Mouse (Mus musculus) mouse trophoblast stem cell (cell line): Measurements from ENCODE around the gene Bap1.

ENCODE experiments used
- in situ Hi-C, 2 experiments: fragments of 300-500 bp; cut with MseI, MboI; formaldehyde crosslinking; loops; 2 replicates in 1 of 2; 3 replicates in 1 of 2; pipeline ENCODE4 v1.15.1; 2025

Gene Bap1

DNA sequence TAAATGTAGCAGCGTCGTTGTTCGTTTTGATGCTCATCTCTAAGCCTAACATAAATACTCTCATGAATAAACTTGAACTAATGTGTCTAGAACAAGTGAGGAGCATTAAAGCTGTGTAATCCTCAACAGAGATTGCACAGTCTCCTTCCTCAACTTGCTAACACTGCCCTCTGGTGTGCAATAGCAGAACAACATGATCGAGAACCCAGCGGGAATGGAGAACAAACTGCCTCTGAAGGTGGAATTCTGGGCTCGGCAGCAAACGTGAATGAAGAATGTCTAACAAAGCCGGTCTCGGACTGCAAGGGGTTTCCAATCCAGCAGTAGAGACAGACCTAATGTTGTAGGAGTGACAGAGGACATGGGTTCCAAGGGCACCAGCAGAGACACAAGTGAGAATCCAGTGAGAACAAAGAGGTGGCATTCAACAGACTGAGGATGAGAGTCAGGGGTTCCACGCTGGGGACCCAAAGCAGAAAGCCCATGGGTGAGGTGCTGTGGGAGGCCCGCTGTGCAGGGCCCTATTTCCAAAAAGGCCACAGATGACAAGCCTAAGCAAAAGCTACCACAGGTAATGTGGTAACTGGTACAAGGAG lies 17.2 kb upstream of the Bap1 start:
- in situ Hi-C loops = no loop called here

- in situ Hi-C loops = no loop called here
These were observed 14.0 kb upstream of the Bap1 start for GRCm38 (mm10) chr14:31237101-31237882.

DNA sequence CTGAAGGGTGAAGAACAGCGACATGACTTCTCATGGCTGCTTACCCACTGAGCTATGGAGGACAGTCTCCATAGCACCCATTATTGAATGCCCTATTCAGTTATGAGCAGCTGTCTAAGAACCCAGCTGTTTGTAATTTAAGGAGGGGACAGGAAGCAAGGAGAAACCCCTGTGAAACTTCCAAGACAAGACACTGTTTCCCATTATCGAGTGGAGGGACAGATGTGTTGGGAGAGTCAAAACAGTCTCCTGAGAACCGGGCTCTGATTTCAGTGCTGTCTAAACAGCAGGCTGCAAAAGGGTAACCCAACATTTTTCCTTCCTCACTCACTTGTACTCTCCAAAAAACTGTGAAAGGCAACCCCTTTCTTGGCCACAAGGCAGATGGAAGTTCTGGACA lies 10.7 kb upstream of the Bap1 start:
- in situ Hi-C loops = no loop called here

DNA sequence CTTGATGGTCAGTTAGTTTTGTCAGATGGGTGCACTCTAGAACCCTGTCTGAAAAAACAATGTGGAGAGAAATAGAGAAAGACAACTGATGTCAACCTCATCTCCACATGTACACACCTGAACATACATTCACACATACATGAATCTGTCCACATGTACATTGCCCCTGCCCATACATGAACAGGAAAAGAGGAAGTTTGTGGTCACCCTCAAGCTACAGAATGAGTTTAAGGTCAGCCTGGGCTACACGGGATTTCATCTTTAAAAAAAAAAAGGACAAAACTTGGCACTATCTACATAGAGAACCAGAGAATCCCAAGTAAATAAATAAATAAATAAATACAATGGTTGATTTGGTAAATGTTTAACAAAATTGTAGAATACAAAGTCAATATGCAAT lies 6.5 kb upstream of the Bap1 start:
- in situ Hi-C loops = no loop called here

DNA sequence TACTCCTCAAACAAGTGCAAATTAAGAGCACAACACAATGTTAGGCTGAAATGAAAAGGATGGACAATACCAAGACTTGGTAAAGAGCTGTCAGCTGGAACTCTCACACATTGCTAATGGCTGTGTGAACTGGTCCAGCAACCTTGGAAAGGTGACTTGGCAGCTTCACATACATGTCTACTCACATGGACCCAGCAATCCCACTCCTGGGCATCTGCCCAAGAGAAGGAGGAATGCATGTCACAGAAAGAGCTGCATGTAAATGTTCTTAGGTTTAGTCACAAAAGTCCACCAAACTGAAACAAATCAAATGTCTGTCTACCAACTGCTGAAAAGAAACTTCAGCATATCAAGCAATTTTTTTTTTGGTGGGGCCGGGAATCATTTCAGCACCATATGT lies 5.3 kb upstream of the Bap1 start:
- in situ Hi-C loops = no loop called here

GRCm38 (mm10) chr14:31248396-31248795 lies 2.9 kb upstream of the Bap1 start:
- in situ Hi-C loops = no loop called here

DNA sequence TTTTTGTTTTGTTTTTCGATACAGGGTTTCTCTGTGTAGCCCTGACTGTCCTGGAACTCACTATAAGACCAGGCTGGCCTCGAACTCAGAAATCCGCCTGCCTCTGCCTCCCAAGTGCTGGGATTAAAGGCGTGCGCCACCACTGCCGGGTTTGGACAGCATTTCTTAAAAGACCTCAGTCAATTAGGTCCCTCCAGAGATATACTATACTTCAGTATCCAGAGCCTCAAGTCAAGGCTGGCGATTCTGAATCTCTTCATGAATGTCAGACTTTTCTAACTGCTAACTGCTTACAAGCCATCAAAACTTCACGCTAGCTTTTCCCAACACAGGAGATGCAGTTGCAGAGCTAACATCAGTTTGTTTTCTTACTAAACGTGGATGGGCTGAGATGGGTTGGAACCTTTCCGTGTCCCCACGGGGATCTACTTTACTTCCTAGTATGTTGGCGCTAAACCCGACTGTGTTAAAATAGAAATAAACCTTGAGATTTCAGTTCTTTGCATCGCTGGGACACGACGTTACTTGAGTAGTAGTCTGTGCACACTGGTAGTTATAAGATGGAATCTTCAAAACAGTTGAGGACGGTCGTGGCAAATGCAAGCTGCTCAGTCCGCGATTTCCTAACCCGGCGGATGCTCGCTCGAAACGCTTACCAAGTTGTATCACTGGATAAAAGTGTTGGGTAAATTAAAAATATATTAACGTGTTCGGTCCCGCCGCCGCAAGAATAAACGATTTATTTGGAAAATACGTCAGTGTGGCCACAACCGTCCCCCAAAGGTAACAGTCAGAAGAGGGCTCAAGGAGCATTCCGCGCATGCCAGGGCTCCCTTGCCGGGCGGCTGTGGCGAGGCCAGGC lies 797 bp upstream of the Bap1 start:
- in situ Hi-C loops = no loop called here

GRCm38 (mm10) chr14:31251626-31252025 lies 376 bp downstream of the Bap1 start:
- in situ Hi-C loops = no loop called here

DNA sequence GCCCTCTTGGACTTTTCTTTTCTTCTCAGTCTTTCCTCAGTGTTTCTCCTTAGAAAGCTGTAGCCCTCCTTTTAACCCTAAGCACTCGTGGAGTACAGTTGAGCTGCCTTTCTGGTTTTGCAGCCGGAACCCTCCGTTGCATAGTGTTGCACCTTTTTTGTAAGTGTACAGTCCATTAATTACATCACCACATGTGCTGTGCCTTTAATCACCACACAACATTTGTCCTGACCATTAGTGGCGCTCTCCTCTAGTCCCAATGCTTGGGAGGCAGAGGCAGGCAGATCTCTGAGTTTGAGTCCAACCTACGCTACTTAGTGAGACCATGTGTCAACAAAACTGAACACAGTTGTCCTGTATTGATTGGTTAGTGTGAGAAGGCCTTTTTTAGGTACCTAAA lies 841 bp downstream of the Bap1 start:
- in situ Hi-C loops = no loop called here

DNA sequence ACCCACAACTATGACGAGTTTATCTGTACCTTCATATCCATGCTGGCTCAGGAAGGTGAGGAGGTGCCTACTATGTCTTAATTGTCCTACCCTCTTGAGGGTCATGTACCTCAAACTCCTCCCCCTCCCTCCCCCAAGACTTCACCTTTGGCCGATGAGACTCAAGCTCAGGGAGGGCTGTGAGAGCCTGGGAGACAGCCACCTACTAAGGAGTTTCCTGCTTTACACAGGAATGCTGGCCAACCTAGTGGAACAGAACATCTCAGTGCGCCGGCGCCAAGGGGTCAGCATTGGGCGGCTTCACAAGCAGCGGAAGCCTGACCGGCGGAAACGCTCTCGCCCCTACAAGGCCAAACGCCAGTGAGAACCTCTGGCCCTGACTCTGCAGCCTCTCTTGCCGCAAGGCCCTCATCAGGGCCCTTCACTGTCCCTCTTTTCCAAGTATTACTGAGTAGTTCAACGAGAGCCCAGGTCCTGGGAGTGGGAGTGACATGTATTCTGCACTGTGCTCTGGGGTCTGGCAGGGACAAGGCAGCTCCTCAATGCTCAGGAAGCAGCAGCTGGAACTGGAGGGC lies 7.3 kb downstream of the Bap1 start:
- in situ Hi-C loops = no loop called here

- in situ Hi-C loops = no loop called here
These were observed 9.1 kb downstream of the Bap1 start for GRCm38 (mm10) chr14:31260374-31260773.

DNA sequence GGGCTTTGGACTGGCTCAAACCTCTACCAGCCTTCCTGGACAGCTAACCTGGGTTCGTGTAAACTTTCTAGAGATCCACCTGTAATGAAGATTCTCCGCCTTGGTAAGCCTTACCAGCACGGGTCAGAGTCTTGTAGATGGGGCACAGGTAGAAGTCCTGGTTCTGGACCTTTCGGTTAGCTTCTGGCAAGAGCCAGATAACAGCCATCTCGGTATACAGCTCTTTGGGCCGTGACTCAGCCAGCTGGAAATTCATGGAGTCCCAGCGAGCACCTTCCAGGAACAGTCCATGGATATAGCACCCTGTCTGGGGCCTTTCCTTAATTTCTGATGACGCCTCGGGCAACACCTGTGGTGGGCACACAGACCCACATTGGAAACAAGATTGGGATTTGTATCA lies 9.7 kb downstream of the Bap1 start:
- in situ Hi-C loops = no loop called here

GRCm38 (mm10) chr14:31267649-31268048 lies 16.4 kb downstream of the Bap1 start:
- in situ Hi-C loops = no loop called here

- in situ Hi-C loops = no loop called here
These were observed 17.2 kb downstream of the Bap1 start for GRCm38 (mm10) chr14:31268301-31269001.

DNA sequence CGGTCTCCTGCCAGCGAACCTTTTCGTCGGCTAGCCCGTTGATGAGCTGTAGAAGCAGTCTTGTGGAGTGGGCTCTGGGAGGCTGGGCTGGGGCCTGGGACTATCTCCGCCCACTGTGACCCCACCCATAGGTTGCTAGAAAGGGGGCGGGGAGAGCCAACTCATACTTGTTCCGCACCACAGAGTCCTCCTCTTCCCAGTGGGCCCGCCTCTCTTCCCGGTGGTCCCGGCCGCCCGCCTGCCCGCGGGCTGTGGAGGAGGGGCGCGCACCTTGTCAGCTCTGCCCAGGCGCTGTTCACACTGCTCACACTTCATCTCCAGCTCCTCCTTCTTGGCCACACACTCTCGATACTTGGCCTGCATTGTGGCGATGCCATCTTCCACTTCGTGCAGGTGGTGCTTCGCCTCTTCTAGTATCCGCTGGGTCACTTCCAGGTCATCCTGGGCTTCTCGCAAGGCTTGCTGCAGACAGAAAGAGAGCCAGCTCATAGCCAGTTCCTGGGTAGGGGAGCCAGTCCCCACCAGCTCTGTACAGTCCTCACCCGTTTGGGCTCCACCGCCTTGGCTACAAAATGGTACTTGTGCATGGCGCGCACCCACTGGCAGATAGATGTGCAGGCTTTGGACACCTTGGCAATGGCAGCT lies 18.3 kb downstream of the Bap1 start:
- in situ Hi-C loops = no loop called here

GRCm38 (mm10) chr14:31271121-31271520 lies 19.9 kb downstream of the Bap1 start:
- in situ Hi-C loops = no loop called here

- in situ Hi-C loops = no loop called here
These were observed 20.9 kb downstream of the Bap1 start for GRCm38 (mm10) chr14:31272164-31272563.

DNA sequence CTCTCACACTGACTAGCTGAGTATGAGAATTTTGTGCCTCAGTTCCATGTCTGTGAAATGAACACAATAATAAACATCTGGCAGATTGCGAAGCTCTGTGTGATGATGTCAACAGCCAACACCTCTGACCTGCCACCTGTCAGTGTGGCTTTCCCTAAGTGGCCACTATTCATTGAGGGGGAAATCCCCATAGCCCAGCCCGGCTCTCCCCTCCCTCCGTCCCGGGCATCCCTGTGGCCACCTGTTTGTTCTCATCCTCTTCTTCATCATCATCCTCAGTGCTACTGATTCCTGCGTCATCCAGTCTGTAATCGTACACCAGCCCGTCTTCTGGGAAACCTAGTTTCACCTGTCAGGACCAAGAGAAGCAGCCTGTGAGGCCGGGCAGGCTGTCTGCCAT lies 34.5 kb downstream of the Bap1 start:
- in situ Hi-C loops = no loop called here
